Mouse (Mus musculus) small intestine, adult 2 months (tissue): ENCODE results near the gene Fkbpl. TPM values are rescaled to one million over a fixed set of nuclear protein-coding genes. Genes with fewer than 3 reads are reported as not detected.

Experiments used
- H3K27ac ChIP-seq: fragments of 200-500 bp; 2 replicates; pipeline ENCODE4 v1.5.1; 2012; ENCODE audit warnings: low read depth, low read length, control low read depth, inconsistent platforms; ENCODE audit not compliant: insufficient read depth
- H3K27me3 ChIP-seq: fragments of 200-500 bp; 2 replicates; pipeline ENCODE4 v1.6.1; 2012; ENCODE audit warnings: mild to moderate bottlenecking, moderate library complexity, low read length, inconsistent platforms; ENCODE audit not compliant: control insufficient read depth, insufficient read depth
- H3K36me3 ChIP-seq: fragments of 200-500 bp; 2 replicates; pipeline ENCODE4 v1.6.1; 2012; ENCODE audit warnings: mild to moderate bottlenecking, low read length, control low read depth, inconsistent platforms; ENCODE audit not compliant: control insufficient read depth, insufficient read depth
- H3K4me1 ChIP-seq: fragments of 200-500 bp; 2 replicates; pipeline ENCODE4 v1.6.1; 2012; ENCODE audit warnings: low read length, inconsistent platforms, mixed read lengths; ENCODE audit not compliant: control insufficient read depth, insufficient read depth, insufficient read length
- H3K4me3 ChIP-seq: fragments of 200-500 bp; 2 replicates; pipeline ENCODE4 v1.5.1; 2012; ENCODE audit warnings: low read depth, mild to moderate bottlenecking, control low read depth, inconsistent platforms, low read length, moderate library complexity
- CTCF ChIP-seq: fragments of 200-500 bp; IDR thresholded peaks from 2 replicates; pipeline ENCODE4 v1.5.1; 2012; ENCODE audit warnings: low read depth, mild to moderate bottlenecking, control low read depth, inconsistent platforms, low read length, moderate library complexity, mixed read lengths; ENCODE audit not compliant: insufficient replicate concordance, insufficient read length; ENCODE audit errors: extremely low read depth
- POLR2A ChIP-seq: fragments of 200-500 bp; IDR thresholded peaks from 2 replicates; pipeline ENCODE4 v1.6.1; 2012; ENCODE audit warnings: low read depth, mild to moderate bottlenecking, control low read depth, inconsistent platforms, low read length, moderate library complexity
- WGBS: fragments of 180-500 bp; shearing (Covaris S2); methylation state at CpG from one replicate; pipeline ENCODE4 v1.1.7; 2018; 5-methylcytosine and 5-hydroxymethylcytosine counted together
- polyA plus RNA-seq: library from polyadenylated mRNA; depleted of rRNA; stranded (reverse); fragments of >200 nt; gene quantifications from 2 replicates; pipeline ENCODE4 v1.2.3, GENCODE M21; 2012

Gene Fkbpl
- polyA plus RNA-seq, 1 experiment = 2.5 TPM

GRCm38 (mm10) chr17:34627093-34627942 lies 17.2 kb upstream of the Fkbpl start:
- TF ChIP-seq CTCF (no peak), POLR2A (peak; percentile 31; the same call in 1 of the 2 replicates)
- Histone ChIP-seq H3K27ac (peak overlapping the region; percentile 89), H3K27me3 (peaks cover 14% of the 10 kb centered on the region), H3K4me1 (peaks cover 13% of the 10 kb centered on the region), H3K36me3 (peaks cover 7% of the 10 kb centered on the region), H3K4me3 (peak overlapping the region; percentile 74)
- 1% methylated on average over 43 of the region's 45 CpGs for WGBS

DNA sequence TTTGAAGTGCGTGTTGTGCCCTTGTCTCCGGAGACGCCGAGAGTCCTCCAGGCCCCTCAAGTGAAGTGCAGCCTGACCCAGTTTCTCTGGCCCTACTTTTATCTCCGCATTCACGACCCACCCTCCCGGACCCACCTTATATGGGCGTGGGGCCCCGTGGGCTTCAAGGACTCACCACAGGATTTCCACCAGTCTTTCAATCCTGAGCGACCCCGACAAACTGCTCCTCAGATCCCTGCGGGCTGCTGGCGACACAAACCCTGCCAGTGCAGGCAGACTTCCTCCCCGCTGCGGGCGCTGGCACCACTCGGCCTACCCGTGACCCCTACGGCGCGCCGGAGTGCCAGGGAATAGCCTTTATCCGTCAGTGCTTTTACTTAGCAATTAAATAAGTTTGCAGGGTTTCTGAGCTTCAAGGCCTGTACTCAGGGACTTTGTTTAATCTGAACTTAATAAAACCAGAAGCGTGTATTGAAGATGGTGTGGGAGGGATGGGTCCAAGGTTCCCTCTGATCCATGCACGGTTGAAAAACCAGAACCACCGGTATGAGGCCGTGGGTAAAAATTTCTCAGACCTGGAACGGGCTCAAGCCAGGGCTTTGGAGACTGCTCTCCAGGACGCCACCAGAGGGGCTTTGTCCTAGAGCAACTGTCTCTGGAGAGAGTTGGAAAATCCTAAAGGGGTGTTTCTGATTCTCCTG lies 16.5 kb upstream of the Fkbpl start, which contains the start of gene Ppt2:
Gene Ppt2, minus strand, starts transcription at position 568 of the 701 bp plus-strand sequence.
- no peak for TF ChIP-seq CTCF
- TF ChIP-seq POLR2A = 0 out of 2 replicates have a peak, but pooled peaks have one; percentile 29
- Histone ChIP-seq H3K27me3 (peaks cover 14% of the 10 kb centered on the region), H3K27ac (peak within 1 kb of the TSS; percentile 89), H3K4me3 (peak within 1 kb of the TSS; percentile 74), H3K4me1 (peaks cover 13% of the 10 kb centered on the region), H3K36me3 (no peaks in the 10 kb centered on the region; the same call in 1 of the 2 replicates)
- 3% methylated on average over 29 of the region's 29 CpGs for WGBS

- 14% methylated on average over 5 of the region's 5 CpGs for WGBS
- Histone ChIP-seq H3K4me3 (peak overlapping the region; percentile 74; the same call in 1 of the 2 replicates), H3K27ac (peak overlapping the region; percentile 89), H3K27me3 (peaks cover 14% of the 10 kb centered on the region), H3K4me1 (peaks cover 13% of the 10 kb centered on the region), H3K36me3 (no peaks in the 10 kb centered on the region; the same call in 1 of the 2 replicates)
- TF ChIP-seq POLR2A (no peak), CTCF (no peak)
These were observed 16.0 kb upstream of the Fkbpl start for GRCm38 (mm10) chr17:34628644-34628967.

DNA sequence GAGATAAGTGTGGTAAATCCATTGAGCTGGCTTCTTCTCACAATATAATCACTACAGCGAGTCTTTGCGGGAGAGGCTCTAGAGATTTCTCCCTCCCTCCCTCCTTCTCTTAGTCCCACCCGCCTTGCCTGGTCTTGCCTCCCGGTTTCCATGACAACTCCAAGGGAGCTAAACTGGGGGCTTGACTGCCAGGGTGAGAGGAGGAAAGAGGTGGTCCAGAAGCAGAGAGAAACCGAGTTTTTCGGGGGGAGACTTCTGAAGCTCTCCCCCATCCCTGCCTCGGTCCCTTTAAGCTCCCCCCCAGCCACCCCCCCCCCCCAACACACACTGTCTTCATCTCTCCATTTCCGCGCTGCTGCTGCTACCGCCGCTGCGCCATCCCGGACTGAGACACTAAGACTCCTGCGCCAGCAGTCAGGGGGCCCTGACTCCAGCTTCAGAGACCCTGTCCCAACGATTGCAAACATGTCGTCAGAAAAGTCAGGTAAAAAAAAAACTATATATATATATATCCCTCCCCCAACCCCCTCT lies 15.3 kb upstream of the Fkbpl start, which contains the start of gene Prrt1:
Gene Prrt1, plus strand, starts transcription at position 313 of the 531 bp plus-strand sequence.
- no peak for TF ChIP-seq CTCF
- TF ChIP-seq POLR2A = no peak
- 61% methylated on average over 16 of the region's 16 CpGs for whole genome bisulfite sequencing

GRCm38 (mm10) chr17:34629796-34630603 lies 14.6 kb upstream of the Fkbpl start:
- H3K36me3 ChIP-seq = no peaks in the 10 kb centered on the region; the same call in 1 of the 2 replicates
- peak overlapping the region; percentile 57 for H3K4me3 ChIP-seq
- no peak for TF ChIP-seq POLR2A
- TF ChIP-seq CTCF = no peak
- peaks cover 14% of the 10 kb centered on the region for H3K27me3 ChIP-seq
- peaks cover 13% of the 10 kb centered on the region for H3K4me1 ChIP-seq
- H3K27ac ChIP-seq = peak overlapping the region; percentile 44; the same call in 1 of the 2 replicates
- WGBS = 68% methylated on average over 12 of the region's 12 CpGs

More for the DNA sequence above, 15.3 kb upstream of the Fkbpl start, which contains the start of gene Prrt1:
- peak within 1 kb of the TSS; percentile 89 for H3K27ac ChIP-seq
- peaks cover 13% of the 10 kb centered on the region for H3K4me1 ChIP-seq
- peak within 1 kb of the TSS; percentile 74 for H3K4me3 ChIP-seq
- H3K27me3 ChIP-seq = peaks cover 14% of the 10 kb centered on the region
- H3K36me3 ChIP-seq = no peaks in the 10 kb centered on the region; the same call in 1 of the 2 replicates

GRCm38 (mm10) chr17:34630761-34631301 lies 13.7 kb upstream of the Fkbpl start:
- no peaks in the 10 kb centered on the region for H3K36me3 ChIP-seq
- peaks cover 14% of the 10 kb centered on the region for H3K27me3 ChIP-seq
- no peak overlapping the region for H3K27ac ChIP-seq
- peak overlapping the region; percentile 57 for H3K4me3 ChIP-seq
- H3K4me1 ChIP-seq = peaks cover 13% of the 10 kb centered on the region
- WGBS = 8% methylated on average over 44 of the region's 48 CpGs
- TF ChIP-seq POLR2A (no peak), CTCF (no peak)
